ENCODE assay signal across 19 mouse cellular contexts in genomic region chr14:14353740-14354510, GRCm38 (mm10). TPM values are rescaled to one million over a fixed set of nuclear protein-coding genes. Genes with fewer than 3 reads are reported as not detected.
DNase-seq lines count a peak whose midpoint lies in the region; ATAC-seq and TF ChIP-seq lines count a peak whose summit lies in the region.
"Had no signal": no experiment of that assay in that cellular context is flagged by ENCODE, and none has a peak within 500 bp of the region (broad histone marks: within the 10 kb centered on the region; RNA-seq: fewer than 3 reads in every experiment).

No protein-coding gene starts in this region.

- H3K36me3 ChIP-seq in lung, embryonic 14.5 days (ENCODE audit: insufficient read depth): no peaks in the 10 kb centered on the region
- peaks cover 36% of the 10 kb centered on the region for H3K36me3 ChIP-seq in limb, embryonic 10.5 days
- H3K36me3 ChIP-seq in neural tube, embryonic 15.5 days: peaks cover 5% of the 10 kb centered on the region; the same call in 1 of the 2 replicates
- no peaks in the 10 kb centered on the region for H3K36me3 ChIP-seq in thymus, adult 2 months (ENCODE audit: control insufficient read depth, insufficient read depth, low read length)

- no peak overlapping the region for H3K4me2 ChIP-seq in lung, embryonic 14.5 days
- no peak overlapping the region for H3K4me2 ChIP-seq in neural tube, embryonic 15.5 days
- H3K4me2 ChIP-seq: liver, embryonic 12.5 days had no signal

- no peaks in the 10 kb centered on the region for H3K4me1 ChIP-seq in lung, embryonic 14.5 days (ENCODE audit: insufficient read depth)
- no peaks in the 10 kb centered on the region for H3K4me1 ChIP-seq in limb, embryonic 10.5 days
- no peaks in the 10 kb centered on the region for H3K4me1 ChIP-seq in neural tube, embryonic 15.5 days
- no peaks in the 10 kb centered on the region for H3K4me1 ChIP-seq in thymus, adult 2 months (replicated peaks; ENCODE audit: control insufficient read depth, insufficient read depth, low read length)
- H3K4me1 ChIP-seq: liver, embryonic 12.5 days had no signal

- TF ChIP-seq POLR2A in thymus, adult 2 months (IDR thresholded peaks at IDR 0.05; ENCODE audit: control insufficient read depth, extremely low read depth, insufficient read depth, low read length, poor library complexity): no peak

- TF ChIP-seq CTCF in lung, embryonic 14.5 days (IDR thresholded peaks at IDR 0.05; ENCODE audit: low read depth): no peak
- TF ChIP-seq CTCF in thymus, adult 2 months (IDR thresholded peaks at IDR 0.05; ENCODE audit: borderline replicate concordance, control insufficient read depth, extremely low read depth, insufficient read depth, low read length, poor library complexity): no peak

- DNase-seq in lung, embryonic 14.5 days: peak; percentile 1
- DNase-seq in lung, postnatal 36 days: no peak
- DNase-seq in embryo, embryonic 10 days (ENCODE audit: low spot score): peak; percentile 7
- peak; percentile 27 for DNase-seq in limb, embryonic 10.5 days (ENCODE audit: low spot score)
- no peak for DNase-seq in thymus, adult 2 months
- no peak for DNase-seq in gastrocnemius, postnatal 36 days
- no peak for DNase-seq in natural killer cell, adult 2 months (ENCODE audit: low spot score in 2 of 2)
- DNase-seq: adrenal gland, postnatal 25 days; cerebellum, adult 9-10 months; kidney, adult 2 months; right cerebral cortex, postnatal 4 days had no signal

- H3K9me3 ChIP-seq in lung, embryonic 14.5 days (ENCODE audit: low read depth, low read length): peaks cover 63% of the 10 kb centered on the region
- peaks cover 37% of the 10 kb centered on the region for H3K9me3 ChIP-seq in limb, embryonic 10.5 days (replicated peaks)
- H3K9me3 ChIP-seq in neural tube, embryonic 15.5 days (replicated peaks): peaks cover 16% of the 10 kb centered on the region; the same call in 1 of the 2 replicates

- H3K4me3 ChIP-seq in lung, embryonic 14.5 days (ENCODE audit: low read depth, low read length): no peak overlapping the region
- H3K4me3 ChIP-seq in limb, embryonic 10.5 days: no peak overlapping the region
- H3K4me3 ChIP-seq in neural tube, embryonic 15.5 days (replicated peaks): no peak overlapping the region
- H3K4me3 ChIP-seq in thymus, adult 2 months (ENCODE audit: control insufficient read depth, insufficient read depth, low read length): no peak overlapping the region
- H3K4me3 ChIP-seq: erythroblast, embryonic 14.5 days; liver, embryonic 12.5 days had no signal

- intact Hi-C loops in gastrocnemius, postnatal 36 days (cut with DNase I): no loop called here

- no peaks in the 10 kb centered on the region for H3K27me3 ChIP-seq in lung, embryonic 14.5 days (ENCODE audit: insufficient read depth, low read length)
- H3K27me3 ChIP-seq in limb, embryonic 10.5 days (ENCODE audit: low read depth, poor library complexity, severe bottlenecking): no peaks in the 10 kb centered on the region
- H3K27me3 ChIP-seq in neural tube, embryonic 15.5 days (replicated peaks): no peaks in the 10 kb centered on the region
- no peaks in the 10 kb centered on the region for H3K27me3 ChIP-seq in thymus, adult 2 months (ENCODE audit: control insufficient read depth, insufficient read depth, low read length)
- H3K27me3 ChIP-seq: liver, embryonic 12.5 days had no signal

- WGBS in lung, embryonic 14.5 days: 92% methylated on average over 8 of the region's 8 CpGs
- 94% methylated on average over 8 of the region's 8 CpGs for WGBS in limb, embryonic 10.5 days
- WGBS in neural tube, embryonic 15.5 days: 56% methylated on average over 8 of the region's 8 CpGs
- WGBS in thymus, adult 2 months: 96% methylated on average over 8 of the region's 8 CpGs

- no peak overlapping the region for H3K9ac ChIP-seq in lung, embryonic 14.5 days
- no peak overlapping the region for H3K9ac ChIP-seq in neural tube, embryonic 15.5 days (replicated peaks)
- H3K9ac ChIP-seq: liver, embryonic 12.5 days had no signal

- no peak overlapping the region for H3K27ac ChIP-seq in lung, embryonic 14.5 days (ENCODE audit: low read depth)
- H3K27ac ChIP-seq in limb, embryonic 10.5 days: no peak overlapping the region
- no peak overlapping the region for H3K27ac ChIP-seq in neural tube, embryonic 15.5 days (replicated peaks)
- H3K27ac ChIP-seq in thymus, adult 2 months (ENCODE audit: control insufficient read depth, insufficient read depth, low read length): no peak overlapping the region
- H3K27ac ChIP-seq: liver, embryonic 12.5 days had no signal

- no peak for ATAC-seq in lung, embryonic 14.5 days (ENCODE audit: insufficient read depth)
- peak; percentile 19; the same call in 1 of the 2 replicates for ATAC-seq in neural tube, embryonic 15.5 days (ENCODE audit: low FRiP score)

RNA-seq across cellular contexts. Expression of gene Il3ra, which starts 7.8 kb away (rescaled TPM):
- 7.9 and 10.3 TPM in 2 replicates for polyA plus RNA-seq in lung, embryonic 14.5 days (2014; fragmentation: Nextera tagmentation; extraction: Ambion mirVana)
- polyA plus RNA-seq in limb, embryonic 10.5 days (2016; fragmentation: Nextera tagmentation; extraction: Ambion mirVana): 2.9 and 4.1 TPM in 2 replicates
- polyA plus RNA-seq in neural tube, embryonic 15.5 days (2015; fragmentation: Nextera tagmentation; extraction: Ambion mirVana): 2.9 and 4.3 TPM in 2 replicates
- 53.9 and 69.0 TPM in 2 replicates for polyA plus RNA-seq in thymus, adult 2 months (2012; rRNA removed)
- total RNA-seq in gastrocnemius, postnatal 36 days (2021): 1 to 10 TPM; 1.2 to 1.3 TPM

RNA-seq across cellular contexts. Expression of gene Olfr31, which starts 31.3 kb away (rescaled TPM):
- polyA plus RNA-seq in lung, embryonic 14.5 days (2014; fragmentation: Nextera tagmentation; extraction: Ambion mirVana): not detected in 2 replicates
- not detected in 2 replicates for polyA plus RNA-seq in limb, embryonic 10.5 days (2016; fragmentation: Nextera tagmentation; extraction: Ambion mirVana)
- polyA plus RNA-seq in neural tube, embryonic 15.5 days (2015; fragmentation: Nextera tagmentation; extraction: Ambion mirVana): 0.04 TPM in 1 of 2 replicates, not detected in the other
- not detected in 2 replicates for polyA plus RNA-seq in thymus, adult 2 months (2012; rRNA removed)
- total RNA-seq in gastrocnemius, postnatal 36 days (2021): not detected
- total RNA-seq: adrenal gland, postnatal 25 days; heart, adult 8-10 months; monocyte, adult 5-6 weeks had no signal
- polyA plus RNA-seq: erythroblast, embryonic 14.5 days; G1E; kidney, adult 2 months; liver, embryonic 12.5 days; thymus, postnatal 0 days had no signal

RNA-seq across cellular contexts. Expression of gene Olfr721-ps1, which starts 47.2 kb away (rescaled TPM):
- not detected in 2 replicates for polyA plus RNA-seq in lung, embryonic 14.5 days (2014; fragmentation: Nextera tagmentation; extraction: Ambion mirVana)
- polyA plus RNA-seq in limb, embryonic 10.5 days (2016; fragmentation: Nextera tagmentation; extraction: Ambion mirVana): not detected in 2 replicates
- polyA plus RNA-seq in neural tube, embryonic 15.5 days (2015; fragmentation: Nextera tagmentation; extraction: Ambion mirVana): not detected in 2 replicates
- not detected in 2 replicates for polyA plus RNA-seq in thymus, adult 2 months (2012; rRNA removed)
- total RNA-seq in gastrocnemius, postnatal 36 days (2021): not detected
- total RNA-seq: adrenal gland, postnatal 25 days; heart, adult 8-10 months; layer of hippocampus, postnatal 14 days; monocyte, adult 5-6 weeks had no signal
- polyA plus RNA-seq: erythroblast, embryonic 14.5 days; G1E; kidney, adult 2 months; liver, embryonic 12.5 days; thymus, postnatal 0 days had no signal

Comparison
In these comparisons a context has a peak if more than half of its experiments do, and no peak if none do; other contexts are left out.
1. DNase-seq: peak in lung, embryonic 14.5 days (single experiment), embryo, embryonic 10 days (single experiment) and limb, embryonic 10.5 days (single experiment); none in lung, postnatal 36 days (single experiment), thymus, adult 2 months (single experiment), gastrocnemius, postnatal 36 days (0 of 2) and natural killer cell, adult 2 months (0 of 2).